Mouse (Mus musculus) right cerebral cortex, postnatal 36 days (tissue): ENCODE measurements around the gene Dag1.
"Not testable (repeated sequence)": the region's sequence is repeated elsewhere in the genome, so short reads cannot be mapped to it uniquely, and the experiment has no call there.

Experiments used
- DNase-seq, 2 experiments: peaks; one replicate each; pipeline ENCODE4 v3.0.0; 2022; ENCODE audit warnings: low spot score in 2 of 2, mixed read lengths in 1 of 2

The Dag1 gene

DNA sequence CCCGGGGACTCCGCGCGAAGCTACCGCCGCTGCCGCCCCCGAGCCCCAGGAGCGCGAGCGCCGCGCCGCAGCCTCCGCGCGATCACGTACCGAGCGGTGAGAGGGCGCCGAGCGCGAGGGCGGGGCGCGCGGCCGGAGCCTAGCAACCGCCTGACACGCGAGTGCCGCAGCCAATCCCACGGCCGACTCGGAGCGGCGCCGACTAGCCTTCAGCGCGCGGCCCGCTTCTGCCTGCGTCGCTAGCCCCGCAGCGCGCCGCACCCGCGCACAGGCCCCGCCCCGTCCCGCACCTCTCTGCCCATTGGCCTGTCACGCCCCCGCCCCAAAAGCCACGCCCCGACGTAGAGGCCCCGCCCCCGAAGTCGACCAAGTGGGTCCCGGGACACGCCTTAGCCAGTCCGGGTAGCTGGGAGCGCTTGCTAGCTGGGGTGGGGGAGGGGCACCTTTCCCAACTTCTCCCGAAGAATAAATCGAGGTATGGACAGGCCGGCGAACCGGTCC, at the start of gene Dag1:
TSS of gene Dag1 (minus strand) at position 269 of the 501 bp plus-strand sequence.
- peak; percentile 98 for DNase-seq

DNA sequence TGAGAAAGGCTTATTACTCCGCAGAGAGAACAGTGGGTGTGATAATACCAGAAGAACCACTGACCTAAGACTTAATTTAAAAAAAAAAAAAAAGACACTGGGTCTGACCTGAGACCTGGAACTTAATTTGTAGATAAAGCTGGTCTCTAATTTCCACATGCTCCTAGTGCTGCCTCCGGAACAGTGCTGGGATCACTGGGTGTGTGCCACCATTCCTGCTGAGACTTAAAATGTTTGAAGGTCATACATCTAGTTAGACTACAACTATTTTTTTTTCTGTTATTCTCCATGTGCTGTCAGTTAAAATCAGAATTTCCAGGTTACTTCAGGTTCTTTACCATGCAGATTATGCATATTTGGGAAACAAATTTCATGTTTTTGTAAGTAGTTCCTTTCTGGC, 44.4 kb upstream of the Dag1 start:
- no peak for DNase-seq

DNA sequence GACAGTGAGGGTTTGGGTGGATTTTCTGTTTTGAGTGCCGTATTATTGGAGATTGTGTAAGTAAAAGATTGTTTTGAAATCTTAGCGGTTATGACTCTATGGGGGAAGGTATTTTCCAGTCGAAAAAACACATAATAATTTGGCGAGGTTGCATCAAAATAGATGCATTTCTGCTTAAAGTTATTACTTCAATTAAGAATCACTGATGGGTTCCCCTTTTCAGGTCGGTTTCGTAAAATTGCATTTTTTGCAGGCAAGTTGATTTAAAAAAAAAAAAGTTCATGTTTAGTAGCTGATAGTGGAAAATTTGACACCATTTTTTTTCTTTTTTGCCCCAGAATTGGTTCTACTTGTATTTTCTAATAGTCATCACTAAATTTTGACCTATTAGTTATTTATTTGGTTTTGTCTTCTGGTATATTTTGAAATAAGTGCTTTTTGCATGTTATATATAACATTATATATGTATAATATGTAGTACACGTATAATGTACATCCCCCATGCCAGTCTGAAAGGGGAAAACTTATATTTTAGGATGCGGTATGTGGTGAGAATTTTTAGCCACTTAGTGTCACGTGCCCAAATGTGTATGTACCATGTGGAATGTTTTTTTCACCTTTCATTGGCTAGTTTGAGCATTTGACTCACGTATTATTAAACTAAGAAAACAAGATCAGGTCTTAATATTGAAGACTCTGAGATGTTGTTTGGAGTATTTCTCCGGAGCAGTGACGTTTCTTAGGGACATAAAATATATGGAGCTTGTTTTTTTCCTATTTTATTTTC, 43.5 kb upstream of the Dag1 start:
- DNase-seq = no peak

DNA sequence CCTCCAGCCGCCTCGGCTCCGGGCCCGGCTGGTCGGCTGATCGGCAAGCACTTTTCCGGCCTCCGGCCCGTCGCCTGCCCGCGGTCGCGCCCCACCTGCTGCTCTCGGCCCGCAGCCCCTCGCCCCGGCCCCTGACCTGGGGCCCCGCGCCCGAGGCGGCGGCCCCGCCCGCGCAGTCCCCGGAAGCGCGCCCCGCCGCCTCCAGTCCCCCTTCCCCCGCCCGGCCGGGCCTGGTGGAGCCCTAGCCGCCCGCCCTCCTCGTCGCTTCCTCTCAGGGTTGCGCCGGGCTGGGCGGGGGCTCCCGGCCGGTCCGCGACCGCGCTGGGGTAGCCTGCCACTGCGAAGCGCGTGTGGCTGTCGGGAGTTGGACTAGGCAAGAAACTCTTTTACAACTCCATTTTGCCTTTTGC, 42.8 kb upstream of the Dag1 start:
- DNase-seq = peak in 1 of 2 experiments; percentile 41

DNA sequence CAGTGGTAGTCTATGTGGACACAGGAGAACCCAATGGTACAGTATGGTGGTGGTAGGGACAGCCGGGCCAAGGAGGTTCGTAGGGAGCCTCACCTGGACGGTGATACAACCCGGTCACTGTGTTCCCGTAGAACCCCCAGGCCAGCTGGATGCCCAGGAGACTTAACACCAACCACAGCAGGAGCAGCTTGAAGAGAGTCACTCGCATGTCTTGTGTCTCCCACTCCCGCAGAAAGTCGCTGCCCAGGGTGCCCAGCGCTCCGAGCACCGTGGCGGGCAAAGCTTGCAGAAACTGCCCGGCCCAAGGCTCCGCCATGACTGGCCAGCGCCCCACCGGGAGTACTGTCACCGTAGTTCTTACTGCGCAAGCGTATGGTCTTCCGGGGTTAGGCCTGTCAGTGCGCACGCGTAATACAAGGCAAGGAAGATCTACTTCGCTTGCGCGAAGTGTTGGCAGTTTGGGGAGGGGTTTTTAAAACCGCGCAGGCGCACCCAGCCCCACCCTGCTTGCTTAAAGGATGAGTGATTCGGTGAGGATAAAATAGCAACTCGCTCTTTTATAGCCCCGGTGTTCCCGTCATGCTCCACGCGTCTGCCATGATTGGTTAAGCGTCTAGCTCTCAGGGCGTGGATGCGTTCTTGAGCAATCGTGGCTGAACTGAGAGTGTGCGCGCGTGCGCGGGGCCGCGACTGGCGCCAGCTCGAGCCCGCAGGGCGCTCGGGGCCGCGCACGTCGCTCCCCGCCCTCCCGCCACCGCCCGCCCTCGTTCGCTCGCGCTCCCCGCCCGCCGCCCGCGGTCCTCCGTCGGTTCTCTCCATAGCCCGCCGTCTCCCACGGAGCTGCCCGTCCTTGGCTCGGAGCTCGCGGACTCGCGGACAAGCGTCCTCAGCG, 42.1 kb upstream of the Dag1 start, which contains the start of the genes Rhoa and Tcta:
TSS of gene Rhoa (plus strand) at position 501 of the 892 bp plus-strand sequence.
TSS of gene Tcta (minus strand) at position 532 of the 892 bp plus-strand sequence.
- peak; percentile 100 for DNase-seq

DNA sequence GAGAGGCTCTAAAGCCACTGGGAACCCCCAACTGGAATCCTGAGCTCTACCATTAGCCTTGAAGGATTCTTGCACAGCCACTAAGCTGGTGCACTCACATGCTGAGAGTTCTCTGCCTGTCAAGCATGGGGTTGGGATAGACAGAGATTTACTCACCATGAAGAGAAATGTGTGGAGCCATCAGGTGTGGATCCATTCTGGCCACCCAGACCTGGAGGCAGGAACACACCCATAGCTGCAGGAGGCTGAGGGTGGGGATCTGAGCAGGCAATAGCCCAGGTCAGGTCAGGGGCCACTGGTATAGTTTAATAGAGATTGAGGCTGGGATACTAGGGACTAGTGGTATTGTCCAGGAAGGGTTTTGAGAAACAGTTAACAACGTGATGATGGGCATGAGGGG, 41.4 kb upstream of the Dag1 start:
- no peak for DNase-seq

DNA sequence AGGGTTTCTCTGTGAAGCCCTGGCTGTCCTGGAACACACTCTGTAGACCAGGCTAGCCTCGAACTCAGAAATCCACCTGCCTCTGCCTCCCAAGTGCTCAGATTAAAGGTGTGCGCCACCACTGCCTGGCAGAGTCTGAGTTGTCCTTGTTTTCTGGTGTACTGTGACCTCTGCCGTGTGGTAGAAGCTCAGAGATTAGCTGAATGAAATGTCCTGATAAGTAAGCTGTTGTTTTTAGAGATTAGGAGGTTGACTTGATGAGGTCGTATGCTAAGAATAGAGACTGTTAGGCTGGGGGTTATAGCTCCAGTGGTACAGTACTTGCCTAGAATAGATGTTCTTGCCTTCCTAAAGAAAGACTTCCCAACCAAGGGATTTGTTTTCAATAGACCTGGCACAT, 41.0 kb upstream of the Dag1 start:
- no peak for DNase-seq

DNA sequence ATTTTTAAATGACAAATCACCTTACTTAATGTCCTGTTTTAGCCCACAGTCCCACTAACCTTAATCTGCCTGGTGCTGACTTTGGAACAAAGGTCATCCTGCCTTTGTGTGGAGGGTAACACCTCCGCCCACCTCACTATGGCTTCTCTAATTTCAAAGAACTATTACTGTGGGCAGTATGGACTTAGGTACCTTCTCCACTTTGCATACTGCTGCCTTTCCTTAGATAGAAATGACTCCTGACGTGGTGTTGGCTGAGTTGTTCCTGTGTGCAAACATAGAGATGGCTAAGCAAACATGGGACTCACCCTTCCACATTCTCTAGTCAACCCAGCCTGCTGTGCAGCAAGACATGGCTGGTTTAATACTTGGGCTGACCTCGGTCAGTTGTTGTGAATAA, 38.1 kb upstream of the Dag1 start:
- no peak for DNase-seq

DNA sequence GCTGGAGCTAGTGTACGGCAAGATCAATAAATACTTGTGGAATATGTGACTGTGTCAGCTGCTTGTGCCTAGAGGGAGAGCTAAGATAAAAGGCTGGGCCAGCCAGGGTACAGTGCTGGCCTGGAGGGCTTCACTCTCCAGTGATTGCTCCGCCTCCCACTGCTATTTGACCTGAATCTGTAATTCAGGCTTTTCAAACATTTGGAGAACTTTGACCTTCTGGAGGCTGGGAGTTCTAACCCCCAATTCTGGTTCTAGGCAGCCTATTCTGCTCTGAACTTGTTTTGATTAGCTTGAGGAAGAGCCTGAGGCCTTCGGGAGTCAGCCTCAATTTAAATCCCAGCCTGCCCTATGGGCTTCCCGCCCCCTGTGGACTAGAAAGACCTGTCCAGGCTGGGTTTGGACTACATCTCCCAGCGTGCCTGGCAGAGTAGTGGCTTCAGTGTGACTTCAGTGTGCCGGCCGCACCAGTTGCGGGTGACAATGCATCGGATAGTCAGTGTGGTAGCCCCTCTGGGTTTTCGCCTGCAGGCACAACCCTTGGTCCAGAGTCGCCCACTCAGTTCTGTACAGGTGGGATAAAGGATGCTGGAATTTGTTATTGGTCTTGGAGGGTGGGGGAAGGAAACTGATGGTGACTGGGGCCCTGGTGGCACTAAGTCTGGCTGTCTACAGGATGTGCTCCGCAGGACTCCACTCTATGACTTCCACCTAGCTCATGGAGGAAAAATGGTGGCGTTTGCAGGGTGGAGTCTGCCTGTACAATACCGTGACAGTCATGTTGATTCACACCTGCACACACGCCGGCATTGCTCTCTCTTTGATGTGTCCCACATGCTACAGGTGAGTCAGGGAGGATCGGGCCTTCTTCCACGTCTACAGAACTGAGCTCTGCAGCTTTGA, 32.9 kb upstream of the Dag1 start, which contains the start of gene Amt:
TSS of gene Amt (plus strand) at position 401 of the 903 bp plus-strand sequence.
- no peak for DNase-seq

DNA sequence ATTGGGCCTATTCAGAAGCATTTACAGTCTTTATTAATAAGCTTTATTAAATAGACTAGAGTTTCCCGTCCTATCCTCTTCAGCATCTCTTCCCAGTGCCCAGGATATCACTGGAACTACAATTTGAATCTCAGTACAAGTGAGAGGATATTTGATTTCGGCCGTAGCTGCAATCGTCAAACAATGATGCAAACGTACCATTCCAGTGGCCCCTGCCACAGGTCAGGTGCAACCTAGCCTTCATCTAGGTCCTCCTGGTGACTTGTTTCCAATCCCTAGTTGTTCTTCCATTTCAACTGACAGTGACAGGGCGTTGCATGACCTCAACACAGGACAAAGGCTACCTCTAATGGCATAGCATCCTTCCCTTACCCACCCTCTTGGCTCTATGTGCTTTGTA, 27.0 kb upstream of the Dag1 start:
- DNase-seq = no peak

DNA sequence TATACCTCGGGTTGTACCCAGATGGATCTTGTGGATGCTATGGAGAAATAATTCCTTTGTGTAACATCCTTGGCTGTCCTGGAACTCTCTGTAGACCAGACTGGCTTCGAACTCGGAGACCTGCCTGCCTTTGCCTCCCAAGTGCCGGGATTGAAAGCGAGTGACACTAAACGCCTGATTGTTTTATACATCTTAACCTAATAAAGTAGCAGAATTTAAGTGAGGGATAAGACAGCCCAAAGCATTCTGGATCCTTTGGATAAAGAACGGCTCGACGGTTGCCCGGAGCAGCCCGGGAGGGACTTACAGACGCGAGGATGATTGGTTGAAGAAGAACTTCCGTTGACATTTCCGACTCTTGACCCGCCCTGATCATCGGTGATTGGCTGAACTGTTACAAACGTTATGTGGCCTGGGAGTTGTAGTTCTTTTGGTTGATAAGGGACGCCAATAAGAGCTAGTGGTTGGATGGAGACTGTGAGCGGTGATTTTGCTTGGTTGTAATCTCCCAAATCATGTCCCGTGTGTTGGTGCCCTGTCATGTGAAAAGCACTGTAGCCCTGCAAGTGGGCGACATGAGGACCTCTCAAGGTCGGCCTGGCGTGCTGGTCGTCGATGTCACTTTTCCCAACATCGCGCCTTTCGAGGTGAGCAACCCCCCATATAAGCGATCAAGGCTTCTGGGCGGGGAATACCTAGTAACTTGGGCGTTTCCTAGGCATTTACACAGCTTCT, 26.4 kb upstream of the Dag1 start, which contains the start of gene Nicn1:
TSS of gene Nicn1 (plus strand) at position 414 of the 735 bp plus-strand sequence.
- peak; percentile 93 to 97 for DNase-seq

DNA sequence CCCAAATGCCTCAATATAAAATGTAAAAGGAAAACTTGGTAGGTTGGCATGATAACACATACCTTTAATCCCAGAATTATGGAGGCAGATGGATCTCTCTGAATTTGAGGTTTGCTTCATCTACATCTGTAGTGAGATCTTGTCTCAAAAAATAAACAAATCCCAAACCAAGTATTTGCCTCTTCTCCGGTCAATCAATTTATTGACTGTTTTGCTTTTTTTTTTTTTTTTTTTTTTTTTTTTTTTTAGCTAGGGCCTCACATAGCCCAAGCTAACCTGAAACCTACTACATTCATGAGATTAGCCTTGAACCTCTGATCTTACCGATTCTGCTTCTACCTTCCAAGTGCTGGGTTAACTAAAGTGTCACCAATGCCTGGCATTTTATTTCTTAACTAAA, 25.6 kb upstream of the Dag1 start:
- DNase-seq = no peak

DNA sequence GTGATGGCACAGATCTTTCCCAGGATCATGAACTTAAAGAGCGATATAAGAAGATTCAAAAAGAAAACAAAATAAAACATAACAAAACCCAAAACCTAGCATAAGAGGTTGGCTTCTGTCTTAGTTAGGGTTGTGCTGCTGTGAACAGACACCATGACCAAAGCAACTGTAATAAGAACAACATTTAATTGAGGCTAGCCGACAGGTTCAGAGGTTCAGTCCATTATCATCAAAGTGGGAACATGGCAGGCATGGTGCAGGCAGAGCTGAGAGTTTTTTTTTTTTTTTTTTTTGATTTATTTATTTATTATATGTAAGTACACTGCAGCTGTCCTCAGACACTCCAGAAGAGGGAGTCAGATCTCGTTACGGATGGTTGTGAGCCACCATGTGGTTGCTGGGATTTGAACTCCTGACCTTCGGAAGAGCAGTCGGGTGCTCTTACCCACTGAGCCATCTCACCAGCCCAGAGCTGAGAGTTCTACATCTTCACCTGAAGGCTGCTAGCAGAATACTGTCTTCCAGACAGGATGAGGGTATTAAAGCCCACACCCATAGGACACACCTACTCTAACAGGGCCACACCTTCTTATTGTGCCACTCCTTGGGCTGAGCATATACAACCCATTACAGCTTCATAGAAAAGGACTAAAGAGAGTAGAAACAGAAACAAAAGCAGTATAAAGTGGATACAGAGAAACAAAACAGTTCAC, 23.9 kb upstream of the Dag1 start:
- DNase-seq = not testable (repeated sequence)

DNA sequence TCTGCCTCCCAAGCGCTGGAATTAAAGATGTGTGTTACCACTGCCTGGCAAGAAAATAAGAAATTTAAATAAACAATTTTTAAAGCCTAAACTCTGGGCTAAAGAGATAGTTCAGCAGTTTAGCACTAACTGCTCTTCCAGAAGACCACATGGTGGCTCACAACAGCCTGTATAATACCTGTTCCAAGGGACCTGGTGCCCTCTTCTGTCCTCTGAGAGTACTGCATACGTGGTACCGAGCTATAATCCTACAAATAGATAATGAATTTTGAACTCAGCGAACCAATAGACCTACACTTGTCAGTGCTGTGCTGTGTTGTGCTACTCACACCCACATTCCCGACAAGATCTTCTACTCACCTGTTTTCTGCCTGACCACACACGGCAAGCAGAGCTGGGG, 20.7 kb upstream of the Dag1 start:
- DNase-seq = peak in 1 of 2 experiments; percentile 45

DNA sequence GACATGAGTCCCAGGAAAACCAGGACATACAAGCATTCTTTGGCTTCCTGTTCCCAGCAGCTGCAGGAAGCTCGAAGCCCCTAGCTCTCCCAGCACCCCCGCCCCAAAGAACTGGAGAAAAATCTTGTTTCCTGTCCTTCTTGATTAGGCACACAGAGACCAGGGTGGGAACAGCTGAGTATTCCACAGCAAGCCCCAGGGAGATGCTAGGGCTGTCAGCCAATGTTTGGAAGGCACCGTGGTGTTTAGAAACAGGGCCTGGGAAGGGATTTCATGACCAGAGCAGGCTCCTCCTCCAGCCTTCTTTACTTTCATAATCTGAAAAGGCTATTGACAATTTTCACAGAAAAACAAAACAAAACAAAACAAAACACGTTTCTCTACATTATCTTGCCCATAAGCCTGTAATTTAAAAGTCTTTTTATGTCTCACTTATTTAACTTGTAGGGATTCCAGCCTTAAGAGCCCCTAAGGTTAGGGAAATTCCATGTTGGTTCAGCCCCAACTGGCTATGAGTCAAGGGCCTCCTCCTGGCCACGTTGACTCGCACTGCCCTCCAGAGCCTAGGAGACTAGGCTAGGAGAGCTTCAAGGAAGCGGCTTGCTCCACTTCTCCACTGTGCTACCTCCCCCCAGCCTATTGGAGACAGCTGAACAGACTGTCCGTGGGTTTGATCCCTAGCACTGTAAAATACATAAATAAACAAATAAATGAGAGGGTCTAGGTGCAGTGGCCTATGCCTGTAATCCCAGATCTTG, 16.5 kb upstream of the Dag1 start:
- no peak for DNase-seq

DNA sequence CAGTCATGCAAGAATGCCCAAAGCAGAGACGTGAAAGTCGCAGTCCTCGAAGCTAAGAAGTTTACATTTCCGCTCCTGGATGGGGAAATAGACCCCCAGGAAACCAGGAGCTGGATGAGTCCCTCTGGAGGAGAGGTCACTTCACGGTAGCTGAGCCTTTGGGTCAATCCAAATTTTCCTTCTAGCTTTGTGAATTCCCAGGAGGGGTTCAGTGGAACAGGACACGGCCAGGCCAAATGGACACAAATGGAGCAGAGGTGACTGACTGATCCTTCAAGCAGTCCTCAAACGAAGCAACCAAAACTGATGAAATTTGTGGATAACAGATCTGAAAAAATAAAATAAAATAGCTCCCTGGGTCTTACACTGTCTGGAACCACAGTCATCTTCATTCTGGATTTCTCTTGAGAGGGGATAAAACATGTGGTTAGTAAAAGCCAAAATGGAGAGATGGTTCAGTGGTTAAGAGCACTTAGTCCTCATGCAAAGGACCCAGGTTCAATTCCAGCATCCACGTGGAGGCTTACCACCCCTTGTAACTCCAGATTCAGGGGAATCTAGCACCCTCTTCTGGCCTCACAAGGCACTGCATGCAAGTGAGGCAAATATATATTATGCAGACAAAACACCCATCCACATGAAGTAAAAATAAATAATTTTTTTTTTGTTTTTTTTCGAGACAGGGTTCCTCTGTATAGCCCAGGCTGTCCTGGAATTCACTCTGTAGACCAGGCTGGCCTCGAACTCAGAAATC, 15.1 kb upstream of the Dag1 start:
- DNase-seq = no peak

DNA sequence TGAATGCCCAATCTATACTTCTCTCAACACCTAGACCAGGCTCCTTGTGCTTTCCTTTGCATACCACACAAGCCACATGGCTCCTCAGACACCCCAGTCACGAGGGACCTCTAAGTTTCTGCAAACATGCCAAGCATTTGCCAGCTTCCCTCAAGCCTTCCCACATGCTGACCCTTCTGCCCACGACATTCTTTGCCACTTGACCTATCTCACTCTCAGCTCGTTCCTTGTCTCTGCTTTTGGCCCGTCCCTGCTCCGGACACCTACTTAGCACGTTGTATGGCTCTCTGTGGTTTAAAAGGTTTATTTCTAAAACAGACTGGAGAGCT, 11.5 kb upstream of the Dag1 start:
- no peak for DNase-seq
